Mouse (Mus musculus) midbrain, embryonic 11.5 days (tissue): ENCODE measurements around the gene Cdh13. TPM values are rescaled to one million over a fixed set of nuclear protein-coding genes. Genes with fewer than 3 reads are reported as not detected.

Source experiments
- ATAC-seq: fragments of 200-750 bp; cut with Nextera tagmentation; 2 replicates; pipeline ENCODE4 v1.8.0; 2017; ENCODE audit warnings: moderate TSS enrichment, moderate library complexity; ENCODE audit not compliant: low FRiP score
- DNase-seq: peaks from one replicate; pipeline ENCODE4 v3.0.0; 2015; ENCODE audit warnings: low spot score; ENCODE audit errors: missing footprints
- H3K27ac ChIP-seq: fragments of 300-500 bp; sonication (generic); 2 replicates; pipeline ENCODE4 v1.5.1; 2014; ENCODE audit warnings: low read depth, low read length
- H3K27me3 ChIP-seq: fragments of 300-500 bp; sonication (generic); 2 replicates; pipeline ENCODE4 v1.6.1; 2014; ENCODE audit warnings: mild to moderate bottlenecking, low read length, moderate library complexity, mixed read lengths; ENCODE audit not compliant: control insufficient read depth, insufficient read depth
- H3K36me3 ChIP-seq: fragments of 300-500 bp; sonication (generic); 2 replicates; pipeline ENCODE4 v1.6.1; 2014; ENCODE audit warnings: mild to moderate bottlenecking, low read length, moderate library complexity, mixed read lengths; ENCODE audit not compliant: control insufficient read depth, insufficient read depth
- H3K4me1 ChIP-seq: fragments of 300-500 bp; sonication (generic); 2 replicates; pipeline ENCODE4 v1.6.1; 2014; ENCODE audit warnings: low read length; ENCODE audit not compliant: control insufficient read depth, insufficient read depth
- H3K4me2 ChIP-seq: fragments of 300-500 bp; sonication (generic); 2 replicates; pipeline ENCODE4 v1.6.1; 2014; ENCODE audit warnings: mild to moderate bottlenecking, moderate library complexity
- H3K4me3 ChIP-seq: fragments of 300-500 bp; sonication (generic); 2 replicates; pipeline ENCODE4 v1.5.1; 2014; ENCODE audit warnings: low read depth, low read length
- H3K9ac ChIP-seq: fragments of 300-500 bp; sonication (generic); 2 replicates; pipeline ENCODE4 v1.6.1; 2014; ENCODE audit warnings: low read length
- H3K9me3 ChIP-seq: fragments of 300-500 bp; sonication (generic); 2 replicates; pipeline ENCODE4 v1.6.1; 2016; ENCODE audit warnings: low read length; ENCODE audit not compliant: control insufficient read depth
- WGBS: fragments of 180-500 bp; shearing (Covaris S2); extraction: QIAGEN DNeasy Blood & Tissue Kit; methylation state at CpG from one replicate; pipeline ENCODE4 v1.1.7; 2014; 5-methylcytosine and 5-hydroxymethylcytosine counted together
- polyA plus RNA-seq: library from polyadenylated mRNA; unstranded; fragments of >200 nt; fragmentation: Nextera tagmentation; extraction: Ambion mirVana; gene quantifications from 2 replicates; pipeline ENCODE4 v1.2.1, GENCODE M21; 2014

The Cdh13 gene
- polyA plus RNA-seq, 1 experiment from 2014 or later: 12.2 TPM

- no peak overlapping the region for H3K27ac ChIP-seq
- no peaks in the 10 kb centered on the region for H3K9me3 ChIP-seq
- no peak overlapping the region for H3K4me2 ChIP-seq
- ATAC-seq (no peak), DNase-seq (peak; percentile 64)
- H3K4me3 ChIP-seq: no peak overlapping the region
- no peaks in the 10 kb centered on the region for H3K36me3 ChIP-seq
- H3K27me3 ChIP-seq: peaks cover 17% of the 10 kb centered on the region
- peaks cover 3% of the 10 kb centered on the region for H3K4me1 ChIP-seq
- H3K9ac ChIP-seq: no peak overlapping the region
- 90% methylated on average over 4 of the region's 4 CpGs for WGBS
These were observed 5.6 kb downstream of the Cdh13 start for GRCm38 (mm10) chr8:118289091-118289490.

- no peaks in the 10 kb centered on the region for H3K9me3 ChIP-seq
- no peak overlapping the region for H3K9ac ChIP-seq
- H3K4me3 ChIP-seq: no peak overlapping the region
- H3K4me1 ChIP-seq: peaks cover 3% of the 10 kb centered on the region
- peaks cover 17% of the 10 kb centered on the region for H3K27me3 ChIP-seq
- no peak for ATAC-seq
- peak; percentile 76 for DNase-seq
- H3K4me2 ChIP-seq: no peak overlapping the region
- WGBS: 91% methylated on average over 7 of the region's 7 CpGs
- no peaks in the 10 kb centered on the region for H3K36me3 ChIP-seq
- no peak overlapping the region for H3K27ac ChIP-seq
These were observed 6.0 kb downstream of the Cdh13 start for GRCm38 (mm10) chr8:118289525-118289924.

GRCm38 (mm10) chr8:118290266-118290665 lies 6.7 kb downstream of the Cdh13 start:
- 70% methylated on average over 6 of the region's 6 CpGs for WGBS
- Histone ChIP-seq H3K9me3 (no peaks in the 10 kb centered on the region), H3K4me2 (no peak overlapping the region), H3K27me3 (peaks cover 12% of the 10 kb centered on the region; the same call in 1 of the 2 replicates), H3K27ac (no peak overlapping the region), H3K4me3 (no peak overlapping the region), H3K9ac (no peak overlapping the region), H3K4me1 (no peaks in the 10 kb centered on the region), H3K36me3 (no peaks in the 10 kb centered on the region)
- no peak for ATAC-seq
- DNase-seq: peak; percentile 14

GRCm38 (mm10) chr8:118296477-118296876 lies 12.9 kb downstream of the Cdh13 start:
- DNase-seq (no peak), ATAC-seq (no peak)
- H3K27ac ChIP-seq: no peak overlapping the region
- no peaks in the 10 kb centered on the region for H3K27me3 ChIP-seq
- no peaks in the 10 kb centered on the region for H3K9me3 ChIP-seq
- H3K4me1 ChIP-seq: no peaks in the 10 kb centered on the region
- H3K9ac ChIP-seq: no peak overlapping the region
- no peak overlapping the region for H3K4me2 ChIP-seq
- H3K4me3 ChIP-seq: no peak overlapping the region
- 94% methylated on average over 5 of the region's 5 CpGs for whole genome bisulfite sequencing
- no peaks in the 10 kb centered on the region for H3K36me3 ChIP-seq

- Histone ChIP-seq H3K9ac (no peak overlapping the region), H3K4me1 (peaks cover 8% of the 10 kb centered on the region; the same call in 1 of the 2 replicates), H3K4me3 (no peak overlapping the region), H3K4me2 (no peak overlapping the region), H3K9me3 (no peaks in the 10 kb centered on the region), H3K36me3 (no peaks in the 10 kb centered on the region), H3K27me3 (no peaks in the 10 kb centered on the region), H3K27ac (no peak overlapping the region)
- no peak for ATAC-seq
- 76% methylated on average over 10 of the region's 10 CpGs for WGBS
- DNase-seq: no peak
These were observed 23.4 kb downstream of the Cdh13 start for GRCm38 (mm10) chr8:118306957-118307356.

GRCm38 (mm10) chr8:118309106-118309505 lies 25.6 kb downstream of the Cdh13 start:
- no peak overlapping the region for H3K4me3 ChIP-seq
- no peaks in the 10 kb centered on the region for H3K9me3 ChIP-seq
- DNase-seq (peak; percentile 51), ATAC-seq (no peak)
- H3K27me3 ChIP-seq: no peaks in the 10 kb centered on the region
- no peaks in the 10 kb centered on the region for H3K36me3 ChIP-seq
- WGBS: 64% methylated on average over 3 of the region's 3 CpGs
- H3K4me1 ChIP-seq: no peaks in the 10 kb centered on the region
- H3K27ac ChIP-seq: no peak overlapping the region
- no peak overlapping the region for H3K4me2 ChIP-seq
- no peak overlapping the region for H3K9ac ChIP-seq

- no peaks in the 10 kb centered on the region for H3K9me3 ChIP-seq
- H3K4me2 ChIP-seq: no peak overlapping the region
- no peaks in the 10 kb centered on the region for H3K36me3 ChIP-seq
- DNase-seq: no peak
- H3K4me3 ChIP-seq: no peak overlapping the region
- no peaks in the 10 kb centered on the region for H3K4me1 ChIP-seq
- H3K27ac ChIP-seq: no peak overlapping the region
- no peak for ATAC-seq
- 89% methylated on average over 17 of the region's 17 CpGs for WGBS
- H3K27me3 ChIP-seq: no peaks in the 10 kb centered on the region
- H3K9ac ChIP-seq: no peak overlapping the region
These were observed 30.1 kb downstream of the Cdh13 start for GRCm38 (mm10) chr8:118313426-118314187.

- Histone ChIP-seq H3K9ac (no peak overlapping the region), H3K4me2 (no peak overlapping the region), H3K27me3 (no peaks in the 10 kb centered on the region), H3K27ac (no peak overlapping the region), H3K36me3 (no peaks in the 10 kb centered on the region), H3K4me1 (no peaks in the 10 kb centered on the region), H3K9me3 (no peaks in the 10 kb centered on the region), H3K4me3 (no peak overlapping the region)
- 89% methylated on average over 6 of the region's 6 CpGs for WGBS
- ATAC-seq (no peak), DNase-seq (no peak)
These were observed 30.6 kb downstream of the Cdh13 start for GRCm38 (mm10) chr8:118314188-118314563.

- no peak for ATAC-seq
- Histone ChIP-seq H3K4me2 (no peak overlapping the region), H3K27ac (no peak overlapping the region), H3K4me1 (no peaks in the 10 kb centered on the region), H3K9me3 (no peaks in the 10 kb centered on the region), H3K36me3 (no peaks in the 10 kb centered on the region), H3K27me3 (no peaks in the 10 kb centered on the region), H3K9ac (no peak overlapping the region), H3K4me3 (no peak overlapping the region)
- 93% methylated on average over 7 of the region's 7 CpGs for WGBS
- no peak for DNase-seq
These were observed 31.4 kb downstream of the Cdh13 start for GRCm38 (mm10) chr8:118314932-118315331.
